Mouse (Mus musculus): ENCODE data around the gene Mtmr6. TPM values are rescaled to one million over a fixed set of nuclear protein-coding genes. Genes with fewer than 3 reads are reported as not detected.

Gene Mtmr6
- polyA plus RNA-seq, 1 experiment = 18.6 TPM

DNA sequence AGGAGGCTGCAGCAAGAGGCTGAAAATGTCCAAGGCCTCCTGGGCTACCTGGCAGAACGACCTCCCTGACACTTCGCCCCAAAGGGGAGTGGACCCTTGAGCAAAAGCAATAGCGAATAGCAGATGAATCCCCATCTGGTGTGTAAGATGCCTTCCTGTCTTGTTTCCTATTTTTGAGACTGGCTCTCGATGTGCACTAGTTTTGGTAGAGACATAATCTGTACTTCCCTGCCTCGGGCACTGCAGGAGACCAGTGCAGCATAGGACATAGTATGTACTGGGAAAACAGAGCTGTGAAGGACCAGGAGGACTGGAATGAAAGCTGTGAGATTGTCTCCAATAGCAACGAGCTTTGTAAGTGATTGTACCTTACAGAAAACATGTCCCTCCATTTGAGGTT lies 8.3 kb downstream of the Mtmr6 start:
- peak overlapping the region; percentile 74; the same call in 1 of the 2 replicates for H3K27ac ChIP-seq (ENCODE audit: control insufficient read depth, insufficient read depth, low read depth, low read length, poor library complexity)
- TF ChIP-seq POLR2A (IDR thresholded peaks at IDR 0.05; ENCODE audit: borderline replicate concordance, control insufficient read depth, low read depth, low read length) (no peak), CTCF (IDR thresholded peaks at IDR 0.05; ENCODE audit: control insufficient read depth, insufficient read depth, low read length) (no peak)
- H3K4me1 ChIP-seq (ENCODE audit: control insufficient read depth, insufficient read depth, low read length) = peaks cover 2% of the 10 kb centered on the region; the same call in 1 of the 2 replicates
- H3K4me3 ChIP-seq (replicated peaks; ENCODE audit: control insufficient read depth, low read depth, low read length) = no peak overlapping the region
- WGBS = 31% methylated on average over 6 of the region's 6 CpGs

DNA sequence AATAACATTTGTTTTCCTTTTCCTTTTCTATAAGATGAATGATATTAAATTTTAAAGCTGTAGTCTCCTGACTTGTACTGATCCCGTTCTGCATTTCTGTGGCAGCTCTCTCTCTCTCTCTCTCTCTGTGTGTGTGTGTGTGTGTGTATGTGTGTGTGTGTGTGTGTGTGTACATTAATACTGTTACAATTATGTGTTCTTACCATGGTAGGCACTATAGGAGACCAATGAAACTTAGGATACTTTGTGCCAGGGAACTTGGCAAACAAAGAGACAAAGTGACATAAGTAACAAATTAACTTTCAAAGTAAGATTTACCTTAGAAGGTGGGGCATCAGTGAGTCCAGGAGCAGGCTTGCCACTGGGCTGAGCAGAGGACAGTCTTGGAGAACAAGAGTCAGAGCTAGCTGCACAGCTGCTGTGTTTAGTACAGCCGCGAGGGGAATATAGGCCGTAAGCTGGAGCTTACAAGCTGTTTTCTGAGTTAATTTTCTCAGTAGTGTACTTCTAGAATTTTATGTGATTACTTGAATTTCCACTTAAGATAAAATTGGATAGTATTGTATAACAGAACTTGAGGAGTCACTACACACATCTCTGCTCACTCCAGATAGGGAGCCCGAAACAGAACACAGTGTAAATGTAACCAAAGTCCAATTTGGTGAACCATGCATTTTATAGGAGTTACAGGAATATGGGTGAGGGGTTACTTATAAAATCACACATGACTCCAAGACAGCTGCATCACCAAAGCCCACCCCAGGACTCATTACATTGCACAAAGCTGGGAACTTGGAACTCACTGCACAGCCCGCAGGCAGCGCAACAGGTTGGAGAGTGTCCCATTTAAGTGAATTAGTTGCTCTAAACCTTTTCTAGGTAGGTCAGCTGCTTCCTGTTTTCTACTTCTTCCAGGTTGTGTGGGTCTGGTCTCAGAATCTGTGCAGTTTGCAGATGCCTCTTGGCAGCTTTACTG lies 10.6 kb downstream of the Mtmr6 start:
- TF ChIP-seq POLR2A (IDR thresholded peaks at IDR 0.05; ENCODE audit: borderline replicate concordance, control insufficient read depth, low read depth, low read length) (no peak), CTCF (IDR thresholded peaks at IDR 0.05; ENCODE audit: control insufficient read depth, insufficient read depth, low read length) (no peak)
- no peak overlapping the region for H3K4me3 ChIP-seq (replicated peaks; ENCODE audit: control insufficient read depth, low read depth, low read length)
- H3K27ac ChIP-seq (ENCODE audit: control insufficient read depth, insufficient read depth, low read depth, low read length, poor library complexity) = no peak overlapping the region
- WGBS = 91% methylated on average over 7 of the region's 7 CpGs
- H3K4me1 ChIP-seq (ENCODE audit: control insufficient read depth, insufficient read depth, low read length) = peaks cover 2% of the 10 kb centered on the region; the same call in 1 of the 2 replicates

DNA sequence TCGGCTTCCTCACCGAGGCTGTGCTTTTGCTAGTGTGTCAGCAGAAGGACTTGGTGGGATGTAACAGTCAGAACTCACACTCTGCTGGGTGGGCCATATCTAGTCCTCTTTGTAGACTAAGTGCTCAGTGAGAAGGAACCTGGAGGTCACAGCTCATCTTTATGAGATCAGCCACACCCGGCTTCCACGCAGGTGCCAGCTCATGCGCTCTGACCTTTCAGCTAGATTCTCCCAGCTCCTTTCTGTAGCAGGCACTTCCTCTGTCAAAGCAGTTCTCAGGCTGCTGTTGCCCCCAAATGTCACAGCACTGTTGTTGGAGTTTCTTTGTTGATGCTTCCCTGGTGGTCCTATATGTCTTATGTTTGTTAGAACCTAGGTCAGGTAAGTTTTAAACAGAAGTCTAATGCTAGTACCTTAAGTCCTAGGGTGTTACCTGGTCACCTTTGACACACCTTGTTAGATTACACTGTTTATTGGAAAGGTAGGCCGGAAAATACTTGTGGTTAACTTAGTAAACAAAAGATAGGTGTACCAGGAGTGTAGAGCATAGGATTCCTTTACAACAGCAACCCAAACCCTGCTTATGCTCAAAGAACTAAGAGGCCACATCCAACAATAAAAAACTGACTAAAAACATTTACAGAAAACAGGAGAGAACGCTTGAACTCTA lies 21.3 kb downstream of the Mtmr6 start:
- Histone ChIP-seq H3K4me3 (replicated peaks; ENCODE audit: control insufficient read depth, low read depth, low read length) (no peak overlapping the region), H3K4me1 (ENCODE audit: control insufficient read depth, insufficient read depth, low read length) (peaks cover 1% of the 10 kb centered on the region), H3K27ac (ENCODE audit: control insufficient read depth, insufficient read depth, low read depth, low read length, poor library complexity) (no peak overlapping the region)
- 81% methylated on average over 7 of the region's 7 CpGs for WGBS
- TF ChIP-seq POLR2A (IDR thresholded peaks at IDR 0.05; ENCODE audit: borderline replicate concordance, control insufficient read depth, low read depth, low read length) (no peak), CTCF (IDR thresholded peaks at IDR 0.05; ENCODE audit: control insufficient read depth, insufficient read depth, low read length) (no peak)

DNA sequence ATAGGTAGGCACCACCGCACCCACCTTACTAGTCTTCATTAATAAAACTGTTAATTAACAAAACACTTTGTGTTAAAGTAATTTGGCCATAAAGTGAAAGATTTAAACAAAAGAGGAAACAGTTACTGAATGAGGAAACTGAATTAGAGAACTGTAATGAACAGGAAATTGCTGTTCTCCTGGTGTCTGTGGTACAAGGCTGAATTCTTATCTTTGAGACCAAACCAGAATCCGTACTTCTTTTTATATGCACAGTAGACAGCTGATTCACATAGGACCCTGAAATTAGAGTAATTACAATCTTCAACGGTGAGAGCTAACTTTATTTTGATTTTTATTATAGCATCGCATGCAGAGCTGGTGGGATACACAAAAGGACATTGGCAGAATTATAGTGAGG lies 25.3 kb downstream of the Mtmr6 start:
- WGBS = 18% methylated on average over 4 of the region's 4 CpGs
- Histone ChIP-seq H3K4me3 (replicated peaks; ENCODE audit: control insufficient read depth, low read depth, low read length) (no peak overlapping the region), H3K4me1 (ENCODE audit: control insufficient read depth, insufficient read depth, low read length) (peaks cover 1% of the 10 kb centered on the region), H3K27ac (ENCODE audit: control insufficient read depth, insufficient read depth, low read depth, low read length, poor library complexity) (no peak overlapping the region; the same call in 1 of the 2 replicates)
- no peak for TF ChIP-seq CTCF (IDR thresholded peaks at IDR 0.05; ENCODE audit: control insufficient read depth, insufficient read depth, low read length)
- TF ChIP-seq POLR2A (IDR thresholded peaks at IDR 0.05; ENCODE audit: borderline replicate concordance, control insufficient read depth, low read depth, low read length) = no peak

DNA sequence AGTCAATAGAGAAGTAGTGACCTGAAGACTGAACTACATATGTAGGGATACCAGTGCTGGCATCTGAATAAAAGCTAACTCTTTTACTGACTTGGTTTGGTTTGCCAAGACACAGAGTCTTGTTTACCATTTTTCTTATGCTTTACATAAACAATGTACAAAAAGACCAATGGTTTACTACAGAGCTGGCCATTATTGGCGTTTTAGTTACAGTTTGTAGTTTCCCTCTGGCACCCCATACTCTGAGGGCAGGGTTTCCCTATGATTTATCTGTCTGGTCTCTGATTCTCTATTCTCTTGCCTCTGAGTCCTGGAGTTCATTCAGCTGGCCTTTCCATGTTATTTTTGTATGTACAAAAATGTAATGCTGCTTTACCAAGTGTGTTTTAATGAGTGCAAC lies 30.5 kb downstream of the Mtmr6 start:
- TF ChIP-seq POLR2A (IDR thresholded peaks at IDR 0.05; ENCODE audit: borderline replicate concordance, control insufficient read depth, low read depth, low read length) (no peak), CTCF (IDR thresholded peaks at IDR 0.05; ENCODE audit: control insufficient read depth, insufficient read depth, low read length) (no peak)

DNA sequence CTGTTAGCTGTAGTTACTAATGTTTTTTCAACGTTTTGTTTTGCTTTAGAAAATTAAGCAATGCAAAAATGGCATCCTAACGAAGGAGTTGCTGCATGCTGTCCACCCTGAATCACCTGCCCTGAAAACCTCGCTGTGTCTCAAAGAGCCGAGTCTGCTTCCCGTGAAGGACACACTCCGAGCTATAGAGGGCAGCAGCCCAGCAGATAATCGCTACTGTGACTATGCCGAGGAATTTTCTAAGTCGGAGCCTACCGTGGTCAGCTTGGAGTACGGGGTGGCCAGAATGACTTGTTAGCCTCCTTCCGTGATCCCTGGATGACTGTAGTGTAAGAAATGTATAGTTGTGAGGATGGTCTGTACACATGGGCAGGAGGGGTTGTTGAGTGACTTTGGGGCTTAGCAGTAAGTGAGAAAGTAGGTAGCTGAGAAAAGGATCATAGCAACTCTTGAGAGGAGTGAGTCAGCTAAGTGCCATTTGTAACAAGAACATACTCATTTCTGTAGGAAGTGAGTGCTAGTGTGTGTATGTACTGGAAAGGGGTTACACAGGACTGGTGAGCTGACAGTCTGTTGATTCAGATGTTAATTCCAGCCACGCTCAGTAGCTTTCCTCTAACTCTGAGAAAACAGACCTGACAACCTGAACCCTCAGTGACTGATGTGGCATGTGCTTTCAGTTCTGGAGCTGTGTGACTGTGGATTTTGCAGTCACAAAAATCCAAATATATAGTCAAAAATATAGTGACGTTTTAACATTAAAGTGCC lies 35.4 kb downstream of the Mtmr6 start:
- H3K4me3 ChIP-seq (replicated peaks; ENCODE audit: control insufficient read depth, low read depth, low read length) = no peak overlapping the region
- no peaks in the 10 kb centered on the region for H3K4me1 ChIP-seq (ENCODE audit: control insufficient read depth, insufficient read depth, low read length)
- no peak for TF ChIP-seq POLR2A (IDR thresholded peaks at IDR 0.05; ENCODE audit: borderline replicate concordance, control insufficient read depth, low read depth, low read length)
- TF ChIP-seq CTCF (IDR thresholded peaks at IDR 0.05; ENCODE audit: control insufficient read depth, insufficient read depth, low read length) = no peak
- WGBS = 87% methylated on average over 14 of the region's 14 CpGs
- no peak overlapping the region for H3K27ac ChIP-seq (ENCODE audit: control insufficient read depth, insufficient read depth, low read depth, low read length, poor library complexity)

More for the DNA sequence above, 30.5 kb downstream of the Mtmr6 start:
- WGBS = 85% methylated on average over 1 of the region's 1 CpGs
- no peak overlapping the region for H3K4me3 ChIP-seq (replicated peaks; ENCODE audit: control insufficient read depth, low read depth, low read length)
- H3K27ac ChIP-seq (ENCODE audit: control insufficient read depth, insufficient read depth, low read depth, low read length, poor library complexity) = no peak overlapping the region
- H3K4me1 ChIP-seq (ENCODE audit: control insufficient read depth, insufficient read depth, low read length) = peaks cover 1% of the 10 kb centered on the region

DNA sequence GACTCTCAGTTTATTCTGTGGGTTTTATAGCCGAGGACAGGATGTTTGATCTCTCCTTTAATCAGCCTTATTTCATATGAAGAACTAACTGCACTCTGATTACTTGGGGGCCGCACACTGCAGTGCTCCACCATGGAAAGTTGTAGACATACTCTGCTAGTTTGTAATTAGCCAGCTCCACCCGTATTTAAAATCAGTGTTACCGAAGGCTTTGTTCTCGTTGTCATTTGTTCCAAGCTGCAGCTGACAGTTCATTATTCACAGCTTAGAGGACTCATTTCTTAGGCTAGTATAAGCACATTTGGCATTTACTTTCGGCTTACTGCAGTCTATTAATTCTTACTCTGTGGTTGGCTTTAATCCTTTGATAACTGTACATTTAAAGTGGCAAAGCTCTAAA lies 36.0 kb downstream of the Mtmr6 start:
- TF ChIP-seq CTCF (IDR thresholded peaks at IDR 0.05; ENCODE audit: control insufficient read depth, insufficient read depth, low read length) (no peak), POLR2A (IDR thresholded peaks at IDR 0.05; ENCODE audit: borderline replicate concordance, control insufficient read depth, low read depth, low read length) (no peak)
- no peak overlapping the region for H3K4me3 ChIP-seq (replicated peaks; ENCODE audit: control insufficient read depth, low read depth, low read length)
- WGBS = 71% methylated on average over 6 of the region's 6 CpGs
- no peak overlapping the region for H3K27ac ChIP-seq (ENCODE audit: control insufficient read depth, insufficient read depth, low read depth, low read length, poor library complexity)
- H3K4me1 ChIP-seq (ENCODE audit: control insufficient read depth, insufficient read depth, low read length) = no peaks in the 10 kb centered on the region
